Mouse (Mus musculus) limb, embryonic 14.5 days (tissue): Measurements from ENCODE around the gene Zc3h7b. TPM values are rescaled to one million over a fixed set of nuclear protein-coding genes. Genes with fewer than 3 reads are reported as not detected.
"Not testable (repeated sequence)": the region's sequence is repeated elsewhere in the genome, so short reads cannot be mapped to it uniquely, and the experiment has no call there.

Source experiments
- ATAC-seq: fragments of 200-750 bp; cut with Nextera tagmentation; 2 replicates; pipeline ENCODE4 v1.8.0; 2017; ENCODE audit warnings: low read depth, moderate number of reproducible peaks, moderate TSS enrichment; ENCODE audit not compliant: low FRiP score
- DNase-seq: peaks from one replicate; pipeline ENCODE4 v3.0.0-alpha.2; 2015; ENCODE audit warnings: low spot score
- H3K27ac ChIP-seq: fragments of 300-500 bp; sonication (generic); replicated peaks from 2 replicates; pipeline ENCODE4 v1.5.1; 2014; ENCODE audit warnings: low read depth, mild to moderate bottlenecking, low read length, moderate library complexity, mixed read lengths
- H3K27me3 ChIP-seq: fragments of 300-500 bp; sonication (generic); 2 replicates; pipeline ENCODE4 v1.6.1; 2014; ENCODE audit warnings: low read length, mixed read lengths; ENCODE audit not compliant: control insufficient read depth, insufficient read depth
- H3K36me3 ChIP-seq: fragments of 300-500 bp; sonication (generic); 2 replicates; pipeline ENCODE4 v1.6.1; 2014; ENCODE audit warnings: mild to moderate bottlenecking, low read length, moderate library complexity, mixed read lengths; ENCODE audit not compliant: control insufficient read depth, insufficient read depth
- H3K4me1 ChIP-seq: fragments of 300-500 bp; sonication (generic); 2 replicates; pipeline ENCODE4 v1.6.1; 2014; ENCODE audit warnings: antibody characterized with exemption, low read length, mixed read lengths; ENCODE audit not compliant: control insufficient read depth, insufficient read depth
- H3K4me2 ChIP-seq: fragments of 300-500 bp; sonication (generic); replicated peaks from 2 replicates; pipeline ENCODE4 v1.6.1; 2014; ENCODE audit warnings: low read depth, mild to moderate bottlenecking, low read length, moderate library complexity; ENCODE audit not compliant: severe bottlenecking
- H3K4me3 ChIP-seq: fragments of 300-500 bp; sonication (generic); replicated peaks from 2 replicates; pipeline ENCODE4 v1.5.1; 2014; ENCODE audit warnings: low read length
- H3K9ac ChIP-seq: fragments of 300-500 bp; sonication (generic); 2 replicates; pipeline ENCODE4 v1.6.1; 2014; ENCODE audit warnings: mild to moderate bottlenecking, low read depth, low read length, moderate library complexity; ENCODE audit not compliant: severe bottlenecking
- H3K9me3 ChIP-seq: fragments of 300-500 bp; sonication (generic); 2 replicates; pipeline ENCODE4 v1.6.1; 2016; ENCODE audit warnings: low read length; ENCODE audit not compliant: control insufficient read depth
- POLR2A ChIP-seq: fragments of 200-500 bp; IDR thresholded peaks from 2 replicates; pipeline ENCODE4 v1.8.0; 2012; ENCODE audit warnings: inconsistent platforms, mild to moderate bottlenecking, moderate library complexity, borderline replicate concordance; ENCODE audit not compliant: insufficient read depth, insufficient read length; ENCODE audit errors: extremely low read depth
- WGBS: fragments of 180-500 bp; shearing (Covaris S2); extraction: QIAGEN DNeasy Blood & Tissue Kit; methylation state at CpG from one replicate; pipeline ENCODE4 v1.1.7; 2014; 5-methylcytosine and 5-hydroxymethylcytosine counted together
- polyA plus RNA-seq, 2 experiments: library from polyadenylated mRNA; depleted of rRNA in 1 of 2; stranded (reverse) in 1 of 2; unstranded in 1 of 2; fragments of >200 nt; fragmentation: Nextera tagmentation in 1 of 2; extraction: Ambion mirVana in 1 of 2; gene quantifications; 2 replicates each; pipeline versions ENCODE4 v1.2.1 to v1.2.3; 2012 to 2014

Gene Zc3h7b
- polyA plus RNA-seq, 2 experiments: 43.2 to 61.9 TPM

- Histone ChIP-seq H3K27ac (no peak overlapping the region), H3K27me3 (no peaks in the 10 kb centered on the region), H3K4me1 (no peaks in the 10 kb centered on the region), H3K9ac (no peak overlapping the region), H3K4me3 (no peak overlapping the region), H3K9me3 (no peaks in the 10 kb centered on the region), H3K4me2 (no peak overlapping the region), H3K36me3 (no peaks in the 10 kb centered on the region)
- 74% methylated on average over 3 of the region's 3 CpGs for WGBS
- TF ChIP-seq POLR2A: no peak
- DNase-seq (no peak), ATAC-seq (no peak)
These were observed 5.6 kb upstream of the Zc3h7b start for GRCm38 (mm10) chr15:81739296-81739695.

GRCm38 (mm10) chr15:81739924-81740323 is 4.9 kb upstream of the Zc3h7b start:
- Histone ChIP-seq H3K4me3 (no peak overlapping the region), H3K4me2 (no peak overlapping the region), H3K9me3 (no peaks in the 10 kb centered on the region), H3K27ac (no peak overlapping the region), H3K27me3 (no peaks in the 10 kb centered on the region), H3K4me1 (no peaks in the 10 kb centered on the region), H3K9ac (no peak overlapping the region), H3K36me3 (no peaks in the 10 kb centered on the region)
- ATAC-seq (no peak), DNase-seq (no peak)
- 11% methylated on average over 2 of the region's 2 CpGs for WGBS
- TF ChIP-seq POLR2A: no peak

- H3K4me3 ChIP-seq, ATAC-seq, H3K4me2 ChIP-seq, H3K9me3 ChIP-seq, DNase-seq, H3K27me3 ChIP-seq, H3K4me1 ChIP-seq, H3K36me3 ChIP-seq, H3K27ac ChIP-seq, H3K9ac ChIP-seq: not testable (repeated sequence)
- WGBS: 20% methylated on average over 1 of the region's 2 CpGs
These were observed 2.5 kb upstream of the Zc3h7b start for GRCm38 (mm10) chr15:81742368-81742767.

- peak overlapping the region; percentile 78 for H3K4me2 ChIP-seq
- under 1% methylated on average over 22 of the region's 33 CpGs for WGBS
- no peaks in the 10 kb centered on the region for H3K27me3 ChIP-seq
- H3K9ac ChIP-seq: peak overlapping the region; percentile 94
- H3K4me1 ChIP-seq: peaks cover 6% of the 10 kb centered on the region
- H3K9me3 ChIP-seq: no peaks in the 10 kb centered on the region
- H3K27ac ChIP-seq: peak overlapping the region; percentile 90
- DNase-seq: peak; percentile 66
- peak; percentile 75 for ATAC-seq
- peak overlapping the region; percentile 73 for H3K4me3 ChIP-seq
- H3K36me3 ChIP-seq: 0 out of 2 replicates have a peak, but pooled peaks cover 4% of the 10 kb centered on the region
- TF ChIP-seq POLR2A: 0 out of 2 replicates have a peak, but pooled peaks have one; percentile 13
These were observed 801 bp downstream of the Zc3h7b start for GRCm38 (mm10) chr15:81745601-81746114.

GRCm38 (mm10) chr15:81749742-81750141 is 4.9 kb downstream of the Zc3h7b start:
- peaks cover 6% of the 10 kb centered on the region for H3K4me1 ChIP-seq
- H3K27me3 ChIP-seq: no peaks in the 10 kb centered on the region
- 68% methylated on average over 14 of the region's 14 CpGs for WGBS
- ATAC-seq (no peak), DNase-seq (no peak)
- no peak for TF ChIP-seq POLR2A
- no peak overlapping the region for H3K9ac ChIP-seq
- H3K9me3 ChIP-seq: no peaks in the 10 kb centered on the region
- no peak overlapping the region for H3K4me3 ChIP-seq
- peaks cover 12% of the 10 kb centered on the region; the same call in 1 of the 2 replicates for H3K36me3 ChIP-seq
- no peak overlapping the region for H3K27ac ChIP-seq
- H3K4me2 ChIP-seq: no peak overlapping the region

GRCm38 (mm10) chr15:81753669-81754068 is 8.8 kb downstream of the Zc3h7b start:
- no peak for DNase-seq
- peaks cover 15% of the 10 kb centered on the region for H3K36me3 ChIP-seq
- H3K9me3 ChIP-seq: no peaks in the 10 kb centered on the region
- H3K9ac ChIP-seq: no peak overlapping the region
- no peak overlapping the region for H3K4me3 ChIP-seq
- H3K4me2 ChIP-seq: no peak overlapping the region
- no peaks in the 10 kb centered on the region for H3K4me1 ChIP-seq
- no peak for TF ChIP-seq POLR2A
- H3K27ac ChIP-seq: no peak overlapping the region
- 96% methylated on average over 9 of the region's 9 CpGs for WGBS
- no peaks in the 10 kb centered on the region for H3K27me3 ChIP-seq
- ATAC-seq: no peak
